Mouse (Mus musculus) myocyte (in vitro differentiated cells): ENCODE results near the gene Slc2a9.

Experiments
- CEBPB ChIP-seq: IDR thresholded peaks from 2 replicates; pipeline ENCODE4 v1.6.1; 2011; ENCODE audit warnings: mild to moderate bottlenecking, moderate library complexity; ENCODE audit not compliant: poor library complexity, insufficient read depth, severe bottlenecking
- MYOD1 ChIP-seq, 3 experiments: IDR thresholded peaks; one replicate each; pipeline ENCODE4 v1.6.1; 2011; ENCODE audit warnings: control low read depth in 2 of 3, low read depth in 2 of 3, mild to moderate bottlenecking in 2 of 3, moderate library complexity in 1 of 3; ENCODE audit not compliant: insufficient read length in 2 of 3, control insufficient read depth in 1 of 3
- MYOG ChIP-seq, 3 experiments: IDR thresholded peaks; one replicate each; pipeline ENCODE4 v1.6.1; 2011; ENCODE audit warnings: control low read depth in 2 of 3, low read depth in 2 of 3, mild to moderate bottlenecking in 2 of 3; ENCODE audit not compliant: insufficient read length in 2 of 3, control insufficient read depth in 1 of 3, insufficient read depth in 1 of 3
- POLR2A ChIP-seq: IDR thresholded peaks from one replicate; pipeline ENCODE4 v1.6.1; 2011; ENCODE audit warnings: low read depth, mild to moderate bottlenecking, control low read depth, moderate library complexity; ENCODE audit not compliant: insufficient read length
- REST ChIP-seq: IDR thresholded peaks from one replicate; pipeline ENCODE4 v1.6.1; 2011; ENCODE audit warnings: mild to moderate bottlenecking, control low read depth, moderate library complexity; ENCODE audit not compliant: insufficient read depth, insufficient read length
- TCF3 ChIP-seq: IDR thresholded peaks from one replicate; pipeline ENCODE4 v1.6.1; 2011; ENCODE audit warnings: low read depth, control low read depth; ENCODE audit not compliant: insufficient read length
- USF1 ChIP-seq: IDR thresholded peaks from one replicate; pipeline ENCODE4 v1.6.1; 2011; ENCODE audit warnings: low read depth, mild to moderate bottlenecking, control low read depth, moderate library complexity

DNA sequence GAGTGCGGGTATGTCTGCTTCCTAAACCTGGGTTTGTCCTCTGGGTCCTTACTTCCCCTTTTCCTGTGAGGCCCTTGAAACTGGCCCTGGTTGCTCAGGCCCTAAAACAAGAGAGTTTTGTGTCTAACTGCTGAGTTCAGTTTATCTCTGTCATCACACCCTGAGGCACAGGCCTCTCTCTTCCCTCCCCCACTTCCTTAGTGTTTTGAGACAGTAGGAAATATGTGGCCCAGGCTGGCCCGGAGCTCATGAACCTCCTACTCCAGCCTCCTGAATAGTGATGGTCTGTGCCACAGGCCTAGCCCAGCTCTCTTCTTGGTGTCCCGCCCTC, 2.5 kb upstream of the Slc2a9 start:
- no peak for TF ChIP-seq MYOG (IDR thresholded peaks at IDR 0.05; ENCODE audit: control insufficient read depth in 1 of 3, insufficient read depth in 1 of 3, insufficient read length in 2 of 3, low read depth in 2 of 3)
- TF ChIP-seq POLR2A, result no peak
- no peak for TF ChIP-seq CEBPB
- TF ChIP-seq REST, result no peak
- no peak for TF ChIP-seq USF1
- TF ChIP-seq TCF3, result no peak
- no peak for TF ChIP-seq MYOD1 (IDR thresholded peaks at IDR 0.05; ENCODE audit: control insufficient read depth in 1 of 3, insufficient read length in 2 of 3, low read depth in 2 of 3)
